Mouse (Mus musculus) myocyte (in vitro differentiated cells): ENCODE results near the gene Rad51c.

Source experiments
- CEBPB ChIP-seq: IDR thresholded peaks from 2 replicates; pipeline ENCODE4 v1.6.1; 2011; ENCODE audit warnings: mild to moderate bottlenecking, moderate library complexity; ENCODE audit not compliant: poor library complexity, insufficient read depth, severe bottlenecking
- E2F4 ChIP-seq: IDR thresholded peaks from one replicate; pipeline ENCODE4 v1.6.1; 2011; ENCODE audit warnings: mild to moderate bottlenecking, control low read depth, moderate library complexity; ENCODE audit not compliant: insufficient read depth
- MAX ChIP-seq: IDR thresholded peaks from one replicate; pipeline ENCODE4 v1.6.1; 2011; ENCODE audit warnings: low read depth, mild to moderate bottlenecking, control low read depth
- MYOD1 ChIP-seq, 3 experiments: IDR thresholded peaks; one replicate each; pipeline ENCODE4 v1.6.1; 2011; ENCODE audit warnings: control low read depth in 2 of 3, low read depth in 2 of 3, mild to moderate bottlenecking in 2 of 3, moderate library complexity in 1 of 3; ENCODE audit not compliant: insufficient read length in 2 of 3, control insufficient read depth in 1 of 3
- MYOG ChIP-seq, 3 experiments: IDR thresholded peaks; one replicate each; pipeline ENCODE4 v1.6.1; 2011; ENCODE audit warnings: control low read depth in 2 of 3, low read depth in 2 of 3, mild to moderate bottlenecking in 2 of 3; ENCODE audit not compliant: insufficient read length in 2 of 3, control insufficient read depth in 1 of 3, insufficient read depth in 1 of 3
- POLR2A ChIP-seq: IDR thresholded peaks from one replicate; pipeline ENCODE4 v1.6.1; 2011; ENCODE audit warnings: low read depth, mild to moderate bottlenecking, control low read depth, moderate library complexity; ENCODE audit not compliant: insufficient read length
- POLR2AphosphoS2 ChIP-seq: IDR thresholded peaks from one replicate; pipeline ENCODE4 v1.6.1; 2011; ENCODE audit warnings: low read depth, control low read depth; ENCODE audit not compliant: insufficient read length
- REST ChIP-seq: IDR thresholded peaks from one replicate; pipeline ENCODE4 v1.6.1; 2011; ENCODE audit warnings: mild to moderate bottlenecking, control low read depth, moderate library complexity; ENCODE audit not compliant: insufficient read depth, insufficient read length
- SRF ChIP-seq: IDR thresholded peaks from one replicate; pipeline ENCODE4 v1.6.1; 2011; ENCODE audit warnings: low read depth; ENCODE audit not compliant: control insufficient read depth, insufficient read length
- TCF12 ChIP-seq: IDR thresholded peaks from one replicate; pipeline ENCODE4 v1.6.1; 2011; ENCODE audit warnings: mild to moderate bottlenecking, control low read depth; ENCODE audit not compliant: poor library complexity, insufficient read depth, severe bottlenecking
- TCF3 ChIP-seq: IDR thresholded peaks from one replicate; pipeline ENCODE4 v1.6.1; 2011; ENCODE audit warnings: low read depth, control low read depth; ENCODE audit not compliant: insufficient read length
- USF1 ChIP-seq: IDR thresholded peaks from one replicate; pipeline ENCODE4 v1.6.1; 2011; ENCODE audit warnings: low read depth, mild to moderate bottlenecking, control low read depth, moderate library complexity

DNA sequence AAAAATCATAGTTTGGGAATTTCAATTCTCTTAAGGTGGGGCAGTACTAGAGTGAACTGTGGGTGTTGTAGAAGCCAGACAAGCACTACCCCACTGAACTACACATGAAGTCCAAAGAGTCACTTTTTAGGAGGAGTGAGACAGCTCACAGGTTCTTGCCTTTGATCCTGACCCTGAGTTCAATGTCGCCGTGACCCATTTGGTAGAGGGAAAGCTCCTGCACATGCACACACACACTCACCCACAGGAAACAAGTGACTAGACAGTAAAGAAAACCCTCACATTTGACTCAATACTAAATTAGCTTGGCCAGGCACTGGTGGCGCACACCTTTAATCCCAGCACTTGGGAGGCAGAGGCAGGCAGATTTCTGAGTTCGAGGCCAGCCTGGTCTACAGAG is 20.2 kb downstream of the Rad51c start:
- TF ChIP-seq POLR2A: no peak
- no peak for TF ChIP-seq REST
- no peak for TF ChIP-seq USF1
- no peak for TF ChIP-seq MAX
- TF ChIP-seq CEBPB: no peak
- TF ChIP-seq MYOD1 (IDR thresholded peaks at IDR 0.05; ENCODE audit: control insufficient read depth in 1 of 3, insufficient read length in 2 of 3, low read depth in 2 of 3): no peak
- TF ChIP-seq POLR2AphosphoS2: no peak
- TF ChIP-seq MYOG (IDR thresholded peaks at IDR 0.05; ENCODE audit: control insufficient read depth in 1 of 3, insufficient read depth in 1 of 3, insufficient read length in 2 of 3, low read depth in 2 of 3): no peak
- no peak for TF ChIP-seq TCF12
- TF ChIP-seq E2F4: no peak
- TF ChIP-seq TCF3: no peak
- no peak for TF ChIP-seq SRF
